Mouse (Mus musculus): ENCODE results near the gene Syn2. TPM values are rescaled to one million over a fixed set of nuclear protein-coding genes. Genes with fewer than 3 reads are reported as not detected.

The Syn2 gene
- total and polyA plus RNA-seq, 3 experiments: 0.59 to 1.6 (median 1.2) TPM

GRCm38 (mm10) chr6:115227529-115227928 is 92.8 kb downstream of the Syn2 start:
- no peak overlapping the region for H3K9ac ChIP-seq (ENCODE audit: insufficient read depth, low read depth)
- H3K4me1 ChIP-seq (ENCODE audit: control insufficient read depth in 1 of 2, insufficient read depth in 2 of 2): no peaks in the 10 kb centered on the region
- dilution Hi-C loops (cut with MboI; ENCODE audit: extremely low pct_ligation_motif_present, extremely low pct_unique_long_range_greater_than_20kb, low sequenced_read_pairs) (no loop called here), in situ Hi-C loops (cut with MboI; ENCODE audit: low pct_ligation_motif_present, low pct_unique_long_range_greater_than_20kb, low sequenced_read_pairs) (no loop called here)
- H3K4me2 ChIP-seq (ENCODE audit: insufficient read depth, low read depth, poor library complexity, severe bottlenecking): no peak overlapping the region
- H3K27me3 ChIP-seq (replicated peaks): no peaks in the 10 kb centered on the region
- TF ChIP-seq ZC3H11A (IDR thresholded peaks at IDR 0.05; ENCODE audit: low read depth, low read length) (peak; percentile 74), CHD1 (IDR thresholded peaks at IDR 0.05; ENCODE audit: low read depth, low read length) (no peak), EP300 (IDR thresholded peaks at IDR 0.05; ENCODE audit: low read length) (no peak), RAD21 (IDR thresholded peaks at IDR 0.05; ENCODE audit: low read depth, low read length) (peak; percentile 85), MAFK (IDR thresholded peaks at IDR 0.05; ENCODE audit: insufficient replicate concordance, low read length) (0 out of 2 replicates have a peak, but pooled peaks have one; percentile 17), ETS1 (conservative IDR thresholded peaks at IDR 0.05; ENCODE audit: low read depth, low read length) (no peak), SMC3 (IDR thresholded peaks at IDR 0.05; ENCODE audit: low read depth, low read length) (peak; percentile 92), TCF12 (IDR thresholded peaks at IDR 0.05; ENCODE audit: low read depth, low read length) (no peak), RCOR1 (conservative IDR thresholded peaks at IDR 0.05; ENCODE audit: low read depth, low read length) (no peak), JUN (IDR thresholded peaks at IDR 0.05; ENCODE audit: insufficient read depth, low read depth, low read length) (no peak), PAX5 (IDR thresholded peaks at IDR 0.05; ENCODE audit: low read length) (no peak), USF1 (IDR thresholded peaks at IDR 0.05; ENCODE audit: low read depth, low read length) (no peak), ZKSCAN1 (IDR thresholded peaks at IDR 0.05; ENCODE audit: borderline replicate concordance, low read depth, low read length) (no peak), KAT2A (IDR thresholded peaks at IDR 0.05; ENCODE audit: insufficient replicate concordance, low read length) (no peak), IRF4 (IDR thresholded peaks at IDR 0.05; ENCODE audit: low read depth, low read length) (no peak), MYC (IDR thresholded peaks at IDR 0.05; ENCODE audit: low read depth, low read length) (no peak), NELFE (IDR thresholded peaks at IDR 0.05; ENCODE audit: low read depth, low read length) (0 out of 2 replicates have a peak, but pooled peaks have one; percentile 13), POLR2A (IDR thresholded peaks at IDR 0.05; ENCODE audit: low read depth, low read length) (no peak), MAX (IDR thresholded peaks at IDR 0.05; ENCODE audit: low read length) (no peak), NRF1 (IDR thresholded peaks at IDR 0.05; ENCODE audit: low read depth, low read length) (no peak), POLR2AphosphoS2 (IDR thresholded peaks at IDR 0.05; ENCODE audit: low read depth, low read length) (no peak), GABPA (IDR thresholded peaks at IDR 0.05; ENCODE audit: insufficient replicate concordance, low read depth, low read length) (no peak), BHLHE40 (IDR thresholded peaks at IDR 0.05; ENCODE audit: low read depth, low read length) (no peak), ELF1 (IDR thresholded peaks at IDR 0.05; ENCODE audit: low read depth, low read length) (no peak), CHD2 (IDR thresholded peaks at IDR 0.05; ENCODE audit: low read length) (no peak), MAZ (IDR thresholded peaks at IDR 0.05; ENCODE audit: low read depth, low read length) (no peak), USF2 (conservative IDR thresholded peaks at IDR 0.05; ENCODE audit: low read depth, low read length) (no peak), CTCF (conservative IDR thresholded peaks at IDR 0.05 in 1 of 2, IDR thresholded peaks at IDR 0.05 in 1 of 2; ENCODE audit: low read depth in 2 of 2, low read length in 2 of 2) (peak; percentile 50 to 87)
- no peaks in the 10 kb centered on the region for H3K36me3 ChIP-seq (replicated peaks in 1 of 2; ENCODE audit: control insufficient read depth in 1 of 2, insufficient read depth in 1 of 2, low read length in 1 of 2)
- no peak overlapping the region for H3K27ac ChIP-seq (ENCODE audit: insufficient read depth, low read depth)
- no peaks in the 10 kb centered on the region for H3K79me2 ChIP-seq (replicated peaks; ENCODE audit: control insufficient read depth, extremely low read depth, insufficient read depth, poor library complexity, severe bottlenecking)
- peak; percentile 80 for DNase-seq (ENCODE audit: extremely low read depth)
- no peaks in the 10 kb centered on the region for H3K9me3 ChIP-seq (replicated peaks; ENCODE audit: low read length)
- H3K4me3 ChIP-seq (replicated peaks in 1 of 3; ENCODE audit: low read depth in 2 of 3, low read length in 2 of 3, poor library complexity in 1 of 3): no peak overlapping the region
